Mouse (Mus musculus): ENCODE data around the gene Tmprss11g. TPM values are rescaled to one million over a fixed set of nuclear protein-coding genes. Genes with fewer than 3 reads are reported as not detected.

The Tmprss11g gene
- polyA plus RNA-seq, 1 experiment from 2014 or later = not detected

Other genes starting within 250 kb of the Tmprss11g start
- not detected in 2 replicates for gene Tmprss11c, start 229.3 kb downstream of the Tmprss11g start, polyA plus RNA-seq (2015; fragmentation: Nextera tagmentation; extraction: Ambion mirVana)
- gene Tmprss11d, start 145.2 kb downstream of the Tmprss11g start, polyA plus RNA-seq (2015; fragmentation: Nextera tagmentation; extraction: Ambion mirVana) = not detected in 2 replicates
- gene Tmprss11a, start 49.6 kb downstream of the Tmprss11g start, polyA plus RNA-seq (2015; fragmentation: Nextera tagmentation; extraction: Ambion mirVana) = not detected in 2 replicates
- gene Tmprss11f, start 113.8 kb upstream of the Tmprss11g start, polyA plus RNA-seq (2015; fragmentation: Nextera tagmentation; extraction: Ambion mirVana) = not detected in 2 replicates
- gene Tmprss11b, start 157.8 kb upstream of the Tmprss11g start, polyA plus RNA-seq (2015; fragmentation: Nextera tagmentation; extraction: Ambion mirVana) = not detected in 2 replicates
- 0.07 TPM in 1 of 2 replicates, not detected in the other for gene Tmprss11e, start 227.2 kb upstream of the Tmprss11g start, polyA plus RNA-seq (2015; fragmentation: Nextera tagmentation; extraction: Ambion mirVana)

Data from midbrain, embryonic 13.5 days (tissue).